Mouse (Mus musculus) midbrain, embryonic 10.5 days (tissue): ENCODE measurements around the gene Cnpy1. TPM values are rescaled to one million over a fixed set of nuclear protein-coding genes. Genes with fewer than 3 reads are reported as not detected.

Source experiments
- polyA plus RNA-seq: library from polyadenylated mRNA; unstranded; fragments of >200 nt; fragmentation: Nextera tagmentation; extraction: Ambion mirVana; gene quantifications from 2 replicates; pipeline ENCODE4 v1.2.1, GENCODE M21; 2016

Gene Cnpy1
- polyA plus RNA-seq, 1 experiment from 2014 or later = 95.4 TPM

Other genes with a start within 250 kb of the Cnpy1 start
- gene Insig1, start 174.4 kb downstream of the Cnpy1 start, polyA plus RNA-seq = 107 and 125 TPM in 2 replicates
- 0.84 and 1.1 TPM in 2 replicates for gene En2, start 80.1 kb downstream of the Cnpy1 start, polyA plus RNA-seq
- gene Rbm33, start 71.3 kb upstream of the Cnpy1 start, polyA plus RNA-seq = 13.2 and 15.3 TPM in 2 replicates
- 7.2 and 7.3 TPM in 2 replicates for gene Shh, start 221.4 kb upstream of the Cnpy1 start, polyA plus RNA-seq